Mouse (Mus musculus) heart, postnatal 0 days (tissue): ENCODE data around the gene Gm438. TPM values are rescaled to one million over a fixed set of nuclear protein-coding genes. Genes with fewer than 3 reads are reported as not detected.

Experiments
- ATAC-seq: fragments of 200-750 bp; cut with Nextera tagmentation; 2 replicates; pipeline ENCODE4 v1.8.0; 2017; ENCODE audit warnings: low read depth, moderate number of reproducible peaks, moderate library complexity; ENCODE audit not compliant: insufficient read depth
- DNase-seq: peaks from one replicate; pipeline ENCODE4 v3.0.0-alpha.2; 2016; ENCODE audit warnings: low spot score
- H3K27ac ChIP-seq: fragments of 300-500 bp; sonication (generic); 2 replicates; pipeline ENCODE4 v1.5.1; 2014; ENCODE audit warnings: low read depth, mild to moderate bottlenecking
- H3K27me3 ChIP-seq: fragments of 300-500 bp; sonication (generic); 2 replicates; pipeline ENCODE4 v1.6.1; 2014; ENCODE audit warnings: low read length, mixed read lengths; ENCODE audit not compliant: control insufficient read depth, insufficient read depth
- H3K36me3 ChIP-seq: fragments of 300-500 bp; sonication (generic); replicated peaks from 2 replicates; pipeline ENCODE4 v1.6.1; 2014; ENCODE audit warnings: low read length, mixed read lengths; ENCODE audit not compliant: control insufficient read depth, insufficient read depth
- H3K4me1 ChIP-seq: fragments of 300-500 bp; sonication (generic); 2 replicates; pipeline ENCODE4 v1.6.1; 2014; ENCODE audit warnings: antibody characterized with exemption; ENCODE audit not compliant: control insufficient read depth, insufficient read depth
- H3K4me2 ChIP-seq: fragments of 300-500 bp; sonication (generic); 2 replicates; pipeline ENCODE4 v1.6.1; 2014; ENCODE audit warnings: low read depth, mild to moderate bottlenecking, low read length, moderate library complexity
- H3K4me3 ChIP-seq: fragments of 300-500 bp; sonication (generic); 2 replicates; pipeline ENCODE4 v1.5.1; 2014; ENCODE audit warnings: low read depth, low read length
- H3K9ac ChIP-seq: fragments of 300-500 bp; sonication (generic); replicated peaks from 2 replicates; pipeline ENCODE4 v1.6.1; 2014; ENCODE audit warnings: low read depth, low read length, mixed read lengths
- H3K9me3 ChIP-seq: fragments of 300-500 bp; sonication (generic); replicated peaks from 2 replicates; pipeline ENCODE4 v1.6.1; 2016; ENCODE audit warnings: low read length; ENCODE audit not compliant: control insufficient read depth
- CTCF ChIP-seq: IDR thresholded peaks from 2 replicates; pipeline ENCODE4 v1.5.1; 2016; ENCODE audit warnings: antibody characterized with exemption, control low read depth, low read depth
- EP300 ChIP-seq: IDR thresholded peaks from 2 replicates; pipeline ENCODE4 v1.6.1; 2016; ENCODE audit warnings: antibody characterized with exemption, low read depth
- WGBS: fragments of 180-500 bp; shearing (Covaris S2); extraction: QIAGEN DNeasy Blood & Tissue Kit; methylation state at CpG from one replicate; pipeline ENCODE4 v1.1.7; 2014; 5-methylcytosine and 5-hydroxymethylcytosine counted together
- polyA plus RNA-seq: library from polyadenylated mRNA; unstranded; fragments of >200 nt; fragmentation: Nextera tagmentation; extraction: Ambion mirVana; gene quantifications from 2 replicates; pipeline ENCODE4 v1.2.1, GENCODE M21; 2015
- total RNA-seq: library from RNA; depleted of rRNA; stranded (reverse); fragments of >200 nt; gene quantifications from 2 replicates; pipeline ENCODE4 v1.2.3, GENCODE M21; 2014; ENCODE audit warnings: low replicate concordance; rRNA removed

The Gm438 gene
- total and polyA plus RNA-seq, 2 experiments from 2014 or later, result not detected

DNA sequence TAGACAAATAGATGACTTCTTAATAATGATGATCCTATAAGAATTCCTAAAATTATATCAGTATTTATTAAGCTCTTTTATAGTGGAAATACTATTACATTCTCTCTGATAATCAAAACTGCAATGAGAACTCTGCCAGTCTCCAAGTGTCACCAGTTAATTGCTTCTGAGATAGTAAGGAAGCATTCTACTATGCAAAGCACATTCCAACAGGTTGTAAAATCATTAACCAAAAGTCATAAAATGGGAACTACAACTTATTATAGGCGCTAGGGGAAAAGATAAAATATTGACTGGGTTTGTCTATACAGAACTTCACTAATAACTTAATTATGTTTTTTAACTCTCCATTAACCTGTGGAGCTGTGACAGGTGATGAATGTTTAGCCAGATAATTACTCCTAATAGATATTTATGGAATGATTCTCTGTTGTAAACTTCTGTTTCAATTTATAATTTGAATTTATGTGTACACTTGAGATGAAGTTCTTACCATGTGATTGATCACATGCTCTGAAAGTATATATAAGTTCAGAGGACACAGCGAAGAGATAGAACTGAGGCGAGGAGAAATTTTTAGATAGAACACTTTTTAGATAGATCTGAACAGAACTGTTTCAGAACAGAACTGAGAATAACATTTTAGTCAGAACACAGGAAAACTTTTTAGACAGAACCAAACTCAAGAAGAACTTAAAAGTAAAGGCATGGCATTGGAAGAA is 3.7 kb downstream of the Gm438 start:
- Histone ChIP-seq H3K4me2 (no peak overlapping the region), H3K4me3 (no peak overlapping the region), H3K9me3 (no peaks in the 10 kb centered on the region), H3K9ac (no peak overlapping the region), H3K27me3 (no peaks in the 10 kb centered on the region), H3K4me1 (no peaks in the 10 kb centered on the region), H3K36me3 (no peaks in the 10 kb centered on the region), H3K27ac (no peak overlapping the region)
- DNase-seq (no peak), ATAC-seq (no peak)
- TF ChIP-seq CTCF (no peak), EP300 (no peak)
- 67% methylated on average over 3 of the region's 3 CpGs for WGBS

DNA sequence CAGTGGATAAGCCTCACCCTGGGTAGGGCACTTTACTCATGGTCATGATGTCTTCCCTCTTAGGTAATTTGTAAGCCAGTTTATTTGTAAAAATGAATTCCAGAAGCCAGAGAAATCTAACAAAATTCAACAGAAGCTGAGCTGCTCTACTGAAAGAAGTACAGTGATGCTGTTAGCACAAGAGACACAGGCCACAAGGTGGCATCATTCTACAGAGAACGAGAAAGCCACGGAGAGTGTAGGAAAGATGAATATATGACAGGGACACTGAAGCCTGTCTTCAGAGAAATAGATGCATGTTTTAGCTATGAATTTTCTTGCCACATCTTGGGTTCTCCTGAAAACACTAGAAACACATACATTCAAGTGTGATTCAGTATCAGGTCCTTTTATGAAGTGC is 20.7 kb downstream of the Gm438 start:
- Histone ChIP-seq H3K36me3 (no peaks in the 10 kb centered on the region), H3K27me3 (no peaks in the 10 kb centered on the region), H3K27ac (no peak overlapping the region), H3K9ac (no peak overlapping the region), H3K4me2 (no peak overlapping the region), H3K4me1 (no peaks in the 10 kb centered on the region), H3K9me3 (no peaks in the 10 kb centered on the region), H3K4me3 (no peak overlapping the region)
- 19% methylated on average over 2 of the region's 2 CpGs for WGBS
- DNase-seq (peak; percentile 33), ATAC-seq (no peak)
- TF ChIP-seq EP300 (no peak), CTCF (peak; percentile 63)

DNA sequence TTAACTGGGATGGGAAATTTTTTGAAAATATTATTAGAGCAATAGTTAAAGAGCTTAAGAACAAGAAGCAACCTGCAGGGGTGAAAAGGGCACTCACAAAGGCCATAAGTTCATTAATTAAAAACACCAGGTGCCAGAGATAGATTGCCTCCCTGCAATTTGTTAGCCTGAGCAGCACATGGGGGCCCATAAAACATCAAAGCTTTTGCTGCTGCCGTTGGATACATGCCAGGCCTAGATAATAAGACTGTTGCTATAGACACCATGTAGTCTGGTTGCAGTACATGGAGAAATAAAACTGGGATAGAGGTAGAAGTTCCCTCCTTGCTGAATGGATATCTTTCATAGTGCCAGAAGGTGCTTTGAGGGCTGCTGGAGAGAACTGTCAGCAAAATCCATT is 37.2 kb downstream of the Gm438 start:
- no peak for TF ChIP-seq CTCF
- no peak for TF ChIP-seq EP300
- ATAC-seq, result no peak

More for the DNA sequence above, 37.2 kb downstream of the Gm438 start:
- 14% methylated on average over 1 of the region's 1 CpGs for WGBS
- H3K9ac ChIP-seq, result no peak overlapping the region
- no peaks in the 10 kb centered on the region for H3K27me3 ChIP-seq
- no peaks in the 10 kb centered on the region for H3K36me3 ChIP-seq
- no peak overlapping the region for H3K4me2 ChIP-seq
- H3K4me3 ChIP-seq, result no peak overlapping the region
- H3K4me1 ChIP-seq, result no peaks in the 10 kb centered on the region
- no peaks in the 10 kb centered on the region for H3K9me3 ChIP-seq
- no peak for DNase-seq
- H3K27ac ChIP-seq, result no peak overlapping the region

Other genes with a start within 250 kb of the Gm438 start
- not detected in 2 replicates for gene Gm13124, start 221.4 kb downstream of the Gm438 start, total RNA-seq
- gene Gm13124, start 221.4 kb downstream of the Gm438 start, polyA plus RNA-seq, result not detected in 2 replicates
- not detected in 2 replicates for gene Aadacl4, start 172.9 kb downstream of the Gm438 start, total RNA-seq
- gene Aadacl4, start 172.9 kb downstream of the Gm438 start, polyA plus RNA-seq, result not detected in 2 replicates
- not detected in 2 replicates for gene Gm436, start 100.2 kb downstream of the Gm438 start, total RNA-seq
- not detected in 2 replicates for gene Gm436, start 100.2 kb downstream of the Gm438 start, polyA plus RNA-seq
- not detected in 2 replicates for gene Gm13178, start 65.2 kb downstream of the Gm438 start, total RNA-seq
- gene Gm13178, start 65.2 kb downstream of the Gm438 start, polyA plus RNA-seq, result not detected in 2 replicates
- gene Dhrs3, start 106.2 kb upstream of the Gm438 start, total RNA-seq, result 17.3 and 45.0 TPM in 2 replicates
- 39.0 and 46.6 TPM in 2 replicates for gene Dhrs3, start 106.2 kb upstream of the Gm438 start, polyA plus RNA-seq